ENCODE assay signal across 25 mouse cellular contexts in the genomic region with DNA sequence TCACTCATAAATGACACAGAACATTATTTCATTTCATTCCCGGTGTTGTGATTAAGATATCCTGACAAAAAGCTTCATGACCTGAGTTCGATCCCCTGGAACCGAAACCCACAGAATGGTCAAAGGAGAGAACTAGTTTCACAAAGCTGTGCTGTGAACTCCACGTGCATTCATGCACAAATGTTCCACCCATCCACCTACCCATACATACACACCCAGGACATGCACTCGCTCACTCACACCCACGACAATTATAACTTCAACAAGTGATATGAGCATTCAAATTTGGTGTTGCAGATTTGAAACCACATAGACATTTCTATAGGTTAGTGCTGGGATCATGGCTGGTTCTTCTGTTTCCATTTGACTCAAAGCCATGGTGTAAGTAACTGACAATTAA.
"Had no signal": no experiment of that assay in that cellular context is flagged by ENCODE, and none has a peak within 500 bp of the region (broad histone marks: within the 10 kb centered on the region; RNA-seq: fewer than 3 reads in every experiment).

No protein-coding gene starts in this region.

- H3K36me3 ChIP-seq: limb, embryonic 10.5 days; liver, embryonic 12.5 days; liver, embryonic 15.5 days; lung, embryonic 15.5 days had no signal

- DNase-seq: kidney, adult 18-20 months; kidney, adult 9 months; kidney, postnatal 25 days; layer of hippocampus, adult 9-11 months; liver; lung, adult 18-20 months; lung, postnatal 10 days; lung, postnatal 36 days; right cerebral cortex, adult 18-20 months; right cerebral cortex, postnatal 14 days; right cerebral cortex, postnatal 4 days; thymus, adult 2 months; thymus, postnatal 14 days; thymus, postnatal 4 days had no signal

- H3K9ac ChIP-seq: limb, embryonic 13.5 days; liver, embryonic 12.5 days; liver, embryonic 15.5 days; lung, embryonic 15.5 days; midbrain, embryonic 13.5 days had no signal

- H3K9me3 ChIP-seq: limb, embryonic 10.5 days; limb, embryonic 13.5 days; liver, embryonic 12.5 days; liver, embryonic 15.5 days; lung, embryonic 15.5 days; megakaryocyte, embryonic 14.5 days; midbrain, embryonic 10.5 days; midbrain, embryonic 13.5 days had no signal

- H3K4me2 ChIP-seq: limb, embryonic 13.5 days; liver, embryonic 12.5 days; liver, embryonic 15.5 days; lung, embryonic 15.5 days; midbrain, embryonic 13.5 days had no signal

- H3K27me3 ChIP-seq: limb, embryonic 13.5 days; liver, embryonic 12.5 days; liver, embryonic 15.5 days; lung, embryonic 15.5 days; megakaryocyte, embryonic 14.5 days; midbrain, embryonic 13.5 days had no signal

- ATAC-seq: liver, embryonic 12.5 days; midbrain, embryonic 13.5 days had no signal

- H3K4me3 ChIP-seq: layer of hippocampus, adult 2 months; limb, embryonic 10.5 days; limb, embryonic 13.5 days; liver, embryonic 12.5 days; liver, embryonic 15.5 days; lung, embryonic 15.5 days; megakaryocyte, embryonic 14.5 days; midbrain, embryonic 10.5 days; midbrain, embryonic 13.5 days had no signal

- H3K4me1 ChIP-seq: liver, embryonic 15.5 days; midbrain, embryonic 13.5 days had no signal

- H3K27ac ChIP-seq: kidney, postnatal 0 days; layer of hippocampus, adult 2 months; limb, embryonic 10.5 days; limb, embryonic 13.5 days; liver, embryonic 12.5 days; liver, embryonic 15.5 days; lung, embryonic 15.5 days; midbrain, embryonic 10.5 days; midbrain, embryonic 13.5 days; stomach, postnatal 0 days had no signal
